Mouse (Mus musculus) embryo, embryonic 11.5 days (tissue): ENCODE data around the gene Rgs14.
A peak's percentile ranks its signal among the peaks of the same experiment; 100 is the strongest.

ENCODE experiments used
- DNase-seq: peaks from one replicate; pipeline ENCODE4 v3.0.0-alpha.2; 2012; ENCODE audit warnings: low read depth, low spot score

The Rgs14 gene

DNA sequence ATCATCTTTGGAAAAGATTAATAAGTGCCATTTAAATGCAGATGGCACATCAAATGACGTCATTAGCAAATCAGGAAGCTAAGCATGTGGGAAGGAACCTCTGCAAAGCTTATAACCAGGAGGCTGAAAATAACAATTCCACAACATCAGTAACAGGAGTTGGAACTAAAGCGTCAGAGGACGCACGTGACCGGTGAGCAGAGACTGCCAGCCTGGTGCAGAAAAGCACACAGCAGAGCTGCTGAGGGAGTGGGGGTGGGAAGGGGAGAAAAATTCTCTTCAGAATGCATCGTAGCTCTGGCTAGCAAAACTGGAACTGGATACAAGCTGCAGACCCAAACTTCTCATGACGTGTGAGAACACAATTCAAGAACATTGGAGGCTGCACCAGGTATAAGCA is 25.2 kb upstream of the Rgs14 start:
- no peak for DNase-seq

DNA sequence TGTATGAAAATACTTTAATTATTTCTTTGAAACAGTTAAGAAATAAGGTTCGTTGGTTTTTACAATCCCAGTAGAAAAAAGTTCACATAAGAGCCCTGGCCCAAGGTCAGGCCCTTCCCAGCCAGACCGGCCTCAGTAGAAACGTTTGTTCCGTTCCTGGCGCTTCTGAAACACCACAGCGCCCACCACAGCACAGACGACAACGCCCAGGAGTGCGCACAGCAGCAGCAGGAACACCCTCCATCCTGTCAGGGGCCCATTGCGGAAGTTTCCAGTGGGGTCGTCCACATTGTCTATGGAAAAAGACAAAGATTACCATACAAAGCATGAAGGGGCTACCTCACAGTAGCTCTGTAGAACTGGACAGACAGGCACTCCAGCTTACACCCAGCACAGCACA is 22.8 kb upstream of the Rgs14 start:
- DNase-seq: no peak

DNA sequence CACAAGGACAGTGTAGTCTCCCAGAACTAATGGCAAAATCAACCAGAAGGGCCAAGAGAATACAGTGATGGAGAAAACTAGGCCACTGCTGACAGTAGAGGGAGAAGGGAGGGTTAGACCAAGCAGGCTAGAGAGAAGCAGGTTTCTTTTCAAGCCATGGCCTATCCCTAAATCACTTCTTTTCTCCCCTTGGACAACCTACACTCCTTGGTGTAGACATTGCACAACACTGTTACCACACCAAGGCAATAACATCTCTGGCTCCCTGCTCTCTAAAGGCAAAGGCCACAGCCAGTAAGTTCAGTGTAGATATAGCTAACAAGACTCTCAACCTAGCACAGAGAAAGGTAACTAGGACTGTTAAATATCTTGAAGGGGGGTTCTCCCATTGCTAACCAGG is 8.4 kb upstream of the Rgs14 start:
- DNase-seq: no peak

DNA sequence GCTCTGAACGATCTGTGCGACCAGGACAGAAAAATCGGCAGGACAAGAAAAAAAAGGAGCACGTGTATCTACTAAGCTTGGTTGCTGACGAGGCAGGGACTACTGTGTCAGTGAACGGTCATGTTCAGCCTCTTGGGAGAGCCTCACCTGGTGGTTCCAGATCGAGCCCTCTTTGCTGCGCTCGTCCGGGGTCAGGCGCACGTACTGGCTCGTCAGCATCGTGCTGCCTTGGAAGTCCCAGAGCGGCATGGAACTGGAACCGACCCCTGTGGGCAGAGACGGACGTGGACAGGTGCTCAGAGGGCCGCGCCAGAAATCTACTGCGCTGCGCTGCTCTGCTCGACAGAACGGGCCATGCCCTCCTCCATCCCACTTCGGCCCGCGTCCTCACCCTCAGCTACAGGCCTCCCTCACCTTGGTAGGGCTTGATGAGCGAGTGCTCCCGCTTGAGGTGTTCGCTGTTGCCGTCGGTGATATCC is 7.5 kb upstream of the Rgs14 start:
- peak; percentile 8 for DNase-seq

DNA sequence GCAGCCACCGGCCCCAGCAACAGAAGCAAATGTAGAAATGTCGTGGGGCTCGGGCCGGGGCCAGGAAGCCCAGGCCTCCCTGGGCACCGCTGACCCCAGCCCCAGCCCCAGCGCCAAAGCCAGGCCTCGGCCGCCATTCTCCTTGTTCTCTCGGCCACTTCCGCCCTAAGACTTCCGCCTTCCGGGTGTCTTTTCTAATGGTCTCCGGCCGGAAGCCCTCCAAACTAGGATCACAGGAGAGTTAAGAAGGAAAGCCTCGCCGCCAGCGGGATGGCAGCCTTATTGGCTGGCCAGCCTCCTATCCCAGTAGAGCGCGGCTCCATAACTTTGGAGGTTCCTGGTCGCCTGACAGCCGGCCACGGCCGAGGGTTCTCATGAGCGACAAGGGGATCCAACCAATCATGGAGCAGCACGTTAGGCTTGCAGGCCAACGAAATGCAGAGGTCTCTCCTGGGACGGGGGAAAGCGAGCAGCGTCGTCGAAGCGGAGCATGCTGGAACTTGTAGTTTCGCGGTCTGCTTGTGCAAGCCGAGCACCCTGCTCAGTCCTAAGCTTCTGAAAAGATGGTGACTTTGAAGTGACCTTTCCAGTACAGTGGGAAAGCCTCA is 7.0 kb upstream of the Rgs14 start, which contains the start of gene Lman2:
Lman2 (minus strand) TSS at position 331 of the 608 bp plus-strand sequence.
- peak; percentile 96 for DNase-seq

DNA sequence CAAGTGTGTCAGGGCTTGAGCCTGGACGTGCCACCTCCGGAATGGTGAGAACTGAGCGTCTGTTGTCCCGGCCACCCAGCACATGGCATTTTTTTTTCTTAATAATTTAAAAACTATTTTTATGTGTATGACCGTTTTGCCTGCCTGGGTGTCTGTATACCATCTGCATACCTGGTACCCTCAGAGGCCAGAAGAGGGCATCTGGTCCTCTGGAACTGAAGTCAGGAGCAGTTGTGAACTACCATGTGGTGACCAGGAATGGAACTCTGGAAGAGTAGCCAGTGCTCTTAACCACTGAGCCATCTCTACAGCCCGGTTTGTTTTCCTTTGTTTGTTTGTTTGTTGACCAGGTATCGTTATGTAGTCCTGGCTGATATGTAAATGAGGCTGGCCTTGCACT is 1.1 kb upstream of the Rgs14 start:
- no peak for DNase-seq

DNA sequence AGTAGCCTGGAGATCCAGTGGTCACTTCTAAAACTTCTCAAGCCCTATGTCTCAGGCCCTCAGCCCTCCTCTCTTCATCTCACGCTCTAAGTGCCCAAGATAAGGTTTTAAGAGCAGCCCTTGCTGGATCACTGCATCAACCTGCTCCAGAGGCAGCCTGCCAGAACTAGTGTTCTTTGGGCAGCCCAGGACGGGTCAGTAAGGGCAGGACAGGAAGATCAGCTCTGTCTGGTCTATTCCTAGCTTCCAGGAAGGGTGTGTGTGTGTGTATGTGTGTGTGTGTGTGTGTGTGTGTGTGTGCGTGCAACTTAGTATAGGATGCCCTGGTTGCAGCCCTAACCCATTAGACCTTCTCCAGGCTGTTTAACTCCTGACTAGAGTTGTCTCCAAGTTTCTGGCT is 702 bp downstream of the Rgs14 start:
- no peak for DNase-seq

DNA sequence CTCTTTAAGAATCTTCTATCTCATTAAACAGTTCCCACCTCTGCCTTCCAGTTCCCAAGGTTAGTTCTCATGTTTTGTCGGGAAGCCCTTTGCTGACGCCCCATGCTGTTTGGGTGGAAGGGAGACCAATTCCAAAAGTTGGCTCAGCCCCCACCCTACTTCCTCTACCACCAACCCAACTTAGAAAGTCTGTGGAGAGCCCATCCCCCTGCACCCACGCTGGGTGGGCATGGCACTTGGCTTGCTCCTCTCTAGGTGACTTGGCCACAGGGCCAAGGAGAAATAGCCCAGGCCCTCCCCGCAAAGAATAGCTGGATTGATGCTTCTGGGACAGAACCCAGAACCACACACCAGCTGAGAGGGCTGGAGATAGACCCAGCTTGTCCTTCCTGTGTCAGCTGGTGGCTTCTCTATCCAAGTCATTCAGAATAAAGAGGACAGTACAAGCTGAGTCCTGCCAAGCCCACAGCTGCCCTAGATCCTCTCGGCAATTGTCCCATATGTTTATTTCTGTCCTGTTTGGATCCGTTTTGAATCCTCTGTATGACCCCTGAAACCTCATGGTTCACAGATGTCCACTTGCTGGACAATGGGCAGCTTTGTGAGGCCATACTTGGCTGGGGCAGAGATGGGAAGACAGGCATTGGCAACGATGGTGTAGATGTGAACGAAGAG is 1.6 kb downstream of the Rgs14 start:
- DNase-seq: no peak

DNA sequence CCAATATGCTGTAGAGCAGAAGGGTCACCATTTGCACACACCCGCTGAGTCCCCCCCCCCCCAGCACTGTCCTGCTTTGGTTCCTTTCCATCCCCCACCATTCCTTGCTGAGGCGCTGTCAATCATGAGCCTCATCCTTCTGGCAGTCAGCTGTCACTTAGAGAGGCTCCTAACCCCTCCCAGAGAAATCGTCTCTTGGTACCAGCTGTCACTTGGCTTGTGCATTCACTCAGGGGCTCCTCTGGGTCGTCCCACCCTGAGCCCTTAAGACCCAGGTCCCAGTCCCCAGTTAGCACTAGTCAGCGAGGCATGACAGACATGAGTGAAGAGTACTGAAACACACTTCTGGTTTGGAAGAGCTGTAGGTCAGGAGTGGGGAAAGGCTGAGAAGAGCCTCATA is 2.2 kb downstream of the Rgs14 start:
- no peak for DNase-seq

DNA sequence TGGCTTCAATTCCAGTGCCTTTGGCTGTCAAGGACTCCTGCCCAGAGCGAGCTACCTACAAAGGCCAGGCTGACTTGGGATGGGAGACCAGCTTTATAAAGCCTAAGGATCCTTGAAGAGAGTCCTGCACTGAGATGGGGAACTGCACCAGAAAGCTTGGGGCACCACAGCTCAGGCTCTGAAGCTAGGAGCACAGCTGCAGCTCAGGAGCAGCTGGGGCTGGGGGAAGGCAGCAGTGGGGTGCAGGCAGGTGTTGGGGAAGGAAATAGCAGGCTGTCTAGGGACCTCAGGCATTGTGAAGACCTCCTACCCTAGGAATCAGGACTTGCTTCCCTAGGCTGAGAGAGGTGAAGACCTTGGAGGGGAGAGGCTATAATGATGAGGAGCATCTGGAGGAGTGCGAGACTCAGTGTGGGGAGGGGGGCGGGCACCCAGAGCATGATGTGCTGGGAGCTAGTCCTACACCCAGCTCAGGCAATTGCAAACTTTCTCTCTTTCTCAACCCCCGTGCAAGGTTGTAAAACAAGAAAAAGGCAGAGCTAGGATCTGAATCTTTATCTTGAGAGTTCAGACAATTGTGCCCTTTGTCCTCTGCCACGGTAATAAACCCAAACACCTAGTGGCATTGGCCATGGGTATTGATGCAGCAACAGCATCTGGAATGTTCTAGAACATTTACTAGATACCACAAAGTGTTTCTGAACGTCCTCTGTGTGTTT is 4.8 kb downstream of the Rgs14 start:
- DNase-seq: no peak

DNA sequence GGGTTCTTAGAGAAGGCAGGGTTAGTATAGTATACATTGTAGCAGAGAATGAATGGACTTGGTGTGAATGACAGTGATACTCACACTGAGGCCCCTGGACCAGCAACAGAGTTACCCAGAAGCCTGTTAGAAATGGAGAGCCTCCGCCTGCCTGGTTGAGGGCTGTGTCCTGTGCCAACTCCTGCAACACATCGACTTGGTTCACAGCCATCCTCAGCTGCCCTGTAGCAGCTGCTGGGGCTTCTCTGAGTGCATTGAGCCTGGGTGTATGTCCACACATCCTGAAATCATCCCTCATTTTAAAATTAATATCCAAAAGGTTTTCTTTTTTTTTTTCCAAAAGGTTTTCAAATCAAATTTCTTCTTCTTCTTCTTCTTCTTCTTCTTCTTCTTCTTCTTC is 6.3 kb downstream of the Rgs14 start:
- no peak for DNase-seq

DNA sequence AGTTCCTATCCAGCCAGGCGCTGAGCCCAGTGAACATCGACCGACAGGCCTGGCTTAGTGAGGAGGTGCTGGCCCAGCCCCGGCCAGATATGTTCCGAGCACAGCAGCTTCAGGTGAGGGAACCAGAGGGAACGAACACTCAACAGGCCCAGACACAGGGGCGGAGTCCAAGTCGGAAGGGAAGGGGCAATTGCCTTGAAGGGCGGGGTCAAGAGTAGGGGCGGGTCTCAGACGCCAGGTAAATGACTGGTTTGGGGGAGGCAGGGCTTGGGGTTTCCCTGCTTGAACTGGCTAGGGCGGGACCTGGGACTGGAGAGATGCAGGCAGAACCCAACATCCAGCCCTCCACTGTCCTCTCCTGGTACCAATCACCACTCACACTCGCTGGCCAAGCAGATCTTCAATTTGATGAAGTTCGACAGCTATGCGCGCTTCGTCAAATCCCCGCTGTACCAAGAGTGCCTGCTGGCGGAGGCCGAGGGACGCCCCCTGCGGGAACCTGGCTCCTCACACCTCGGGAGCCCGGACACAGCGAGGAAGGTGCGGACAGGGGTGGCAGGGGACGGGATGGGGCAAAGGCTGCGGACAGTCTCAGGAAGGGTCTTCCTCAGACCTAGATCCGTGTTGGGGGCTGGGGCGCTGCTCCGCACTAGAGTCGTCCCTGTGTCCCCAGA is 9.5 kb downstream of the Rgs14 start:
- no peak for DNase-seq

DNA sequence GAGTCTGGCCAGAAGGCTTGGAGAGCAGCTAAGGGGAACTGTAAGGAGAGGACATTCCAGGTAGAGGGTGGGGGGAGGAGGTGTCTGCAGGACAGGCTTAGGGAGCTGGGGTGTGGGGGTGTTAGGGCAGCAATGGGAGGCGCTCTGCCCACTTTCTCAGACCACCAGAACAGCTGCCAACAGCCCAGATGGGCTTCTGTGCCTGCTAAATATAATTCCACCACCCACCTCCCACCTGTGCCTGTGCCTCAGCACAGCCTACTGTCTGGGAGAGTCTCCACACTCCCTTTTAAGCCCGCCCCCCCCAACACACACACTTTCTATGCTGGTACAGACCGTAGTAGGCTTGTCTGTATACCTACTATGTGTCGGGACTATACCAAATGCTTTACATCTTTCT is 12.3 kb downstream of the Rgs14 start:
- no peak for DNase-seq

DNA sequence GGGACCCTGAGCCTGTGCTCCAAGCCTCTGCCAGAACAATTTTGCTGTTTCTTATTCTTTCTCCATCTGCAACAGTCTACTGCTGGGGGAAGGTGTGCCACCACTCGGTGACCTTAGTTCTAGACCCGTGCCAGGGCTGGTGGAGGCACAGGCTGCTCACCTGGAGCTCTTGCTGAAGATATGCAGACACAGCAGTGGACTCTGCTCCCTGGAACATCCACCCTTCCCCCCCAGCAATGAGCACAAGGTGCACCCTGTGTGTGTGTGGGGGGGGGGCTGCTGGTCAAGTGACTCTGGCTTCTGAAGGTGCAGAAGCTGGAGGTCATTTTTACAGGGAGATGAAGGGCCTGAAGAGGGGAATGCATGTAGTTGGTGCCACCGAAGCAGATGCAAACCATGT is 21.1 kb downstream of the Rgs14 start:
- no peak for DNase-seq

DNA sequence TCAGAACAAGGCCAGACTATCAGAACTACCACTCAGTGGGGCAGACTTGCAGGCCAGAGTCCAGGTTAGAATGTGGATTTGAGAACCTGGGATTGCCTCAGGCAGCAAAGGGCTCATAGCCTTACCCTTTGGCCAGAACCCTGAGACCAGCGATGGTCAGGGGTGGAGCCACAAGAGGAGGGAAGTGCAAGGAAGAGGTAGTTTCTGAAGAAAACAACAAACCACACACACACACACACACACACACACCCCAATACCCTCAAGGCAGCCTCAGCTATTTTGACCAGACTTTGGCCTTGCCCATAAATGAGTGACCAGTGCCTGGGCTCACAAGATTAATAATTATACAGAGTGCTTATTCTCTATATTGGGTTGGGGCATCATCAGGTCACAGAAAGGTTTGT is 22.1 kb downstream of the Rgs14 start:
- no peak for DNase-seq

DNA sequence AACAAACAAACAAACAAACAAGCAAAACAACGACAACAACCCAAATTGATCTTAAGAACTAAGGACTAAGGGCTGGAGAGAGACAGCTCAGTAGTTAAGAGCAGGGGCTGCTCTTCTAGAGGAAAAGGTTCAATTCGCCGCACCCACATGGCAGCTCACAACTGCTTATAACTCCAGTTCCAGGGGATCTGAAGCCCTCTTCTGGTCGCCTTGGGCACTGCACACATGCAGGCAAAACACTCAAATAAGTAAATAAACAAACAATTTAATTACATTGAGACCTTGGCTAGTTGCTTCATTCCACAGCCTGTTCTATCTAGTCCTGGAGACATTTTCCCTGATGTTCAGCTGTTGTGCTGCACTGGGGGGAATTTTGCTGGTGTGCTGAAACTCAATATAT is 23.4 kb downstream of the Rgs14 start:
- DNase-seq: no peak

DNA sequence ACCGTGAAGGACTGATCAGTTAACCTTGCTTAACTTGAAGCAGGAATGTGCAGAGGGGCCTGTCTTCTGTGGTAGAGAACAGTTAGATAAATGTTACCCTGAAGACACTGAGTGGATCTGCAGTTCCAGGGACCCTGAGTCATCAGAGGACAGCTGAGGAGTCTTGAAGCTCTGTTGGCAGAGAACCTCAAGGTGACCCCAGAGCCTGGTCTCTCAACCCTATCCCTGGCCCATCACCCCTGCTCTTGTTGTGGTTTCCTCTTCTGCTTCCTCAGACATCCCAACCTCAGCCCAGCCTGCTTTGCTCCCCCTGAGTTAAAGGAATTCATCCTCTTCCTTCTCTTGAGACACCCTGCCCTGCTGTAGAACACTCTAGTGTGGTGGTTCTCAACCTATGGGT is 28.6 kb downstream of the Rgs14 start, which contains the start of gene Slc34a1:
Slc34a1 (plus strand) TSS at position 100 of the 400 bp plus-strand sequence.
- no peak for DNase-seq

DNA sequence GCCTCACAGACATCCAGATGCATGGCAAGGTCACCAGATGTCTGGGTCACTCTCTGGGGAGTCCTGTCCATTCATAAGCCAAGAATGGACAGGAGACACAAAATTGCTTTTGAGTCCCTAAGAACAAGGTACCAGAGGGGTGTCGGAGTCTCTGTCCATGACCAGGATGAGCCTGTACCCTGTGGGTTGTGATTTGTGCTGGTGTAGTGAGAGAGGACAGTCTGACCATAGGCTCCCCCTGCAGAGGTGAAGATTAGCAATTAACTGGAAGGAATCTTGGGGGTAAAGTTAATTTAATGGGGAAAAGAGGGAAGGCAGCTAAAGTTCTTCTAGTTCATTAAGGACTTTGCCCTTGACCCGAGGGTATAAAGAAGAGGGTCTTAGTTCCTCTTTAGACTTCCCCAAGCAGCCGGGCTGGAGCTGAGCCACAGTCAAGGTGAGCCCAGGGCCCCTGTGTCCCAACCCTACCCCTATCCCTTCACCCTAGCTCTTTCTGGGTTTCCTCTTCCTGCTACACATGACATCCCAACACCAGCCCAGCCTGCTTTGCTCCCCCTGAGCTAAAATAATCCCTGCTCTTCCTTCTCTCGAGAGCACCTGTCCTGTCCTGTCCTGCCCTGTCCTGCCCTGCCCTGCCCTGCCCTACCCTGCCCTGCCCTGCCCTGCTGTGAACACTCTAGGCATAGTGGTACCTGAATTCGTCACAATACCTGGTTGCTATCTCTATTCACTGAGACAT is 29.9 kb downstream of the Rgs14 start:
- no peak for DNase-seq

DNA sequence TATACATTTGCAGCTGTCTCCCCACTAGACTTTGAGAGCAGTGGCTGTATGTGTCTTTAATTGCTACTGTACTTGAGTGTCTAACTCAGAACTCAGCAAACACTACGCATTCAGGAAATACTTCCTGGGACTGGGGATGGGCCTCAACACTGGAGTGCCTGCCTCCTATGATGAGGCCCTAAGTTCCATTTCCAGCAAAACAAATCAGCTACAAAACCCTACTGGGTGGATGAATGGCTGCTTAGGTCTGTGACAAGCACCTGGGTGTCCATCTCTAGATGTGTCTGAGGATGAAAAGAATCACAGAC is 30.5 kb downstream of the Rgs14 start:
- DNase-seq: no peak

DNA sequence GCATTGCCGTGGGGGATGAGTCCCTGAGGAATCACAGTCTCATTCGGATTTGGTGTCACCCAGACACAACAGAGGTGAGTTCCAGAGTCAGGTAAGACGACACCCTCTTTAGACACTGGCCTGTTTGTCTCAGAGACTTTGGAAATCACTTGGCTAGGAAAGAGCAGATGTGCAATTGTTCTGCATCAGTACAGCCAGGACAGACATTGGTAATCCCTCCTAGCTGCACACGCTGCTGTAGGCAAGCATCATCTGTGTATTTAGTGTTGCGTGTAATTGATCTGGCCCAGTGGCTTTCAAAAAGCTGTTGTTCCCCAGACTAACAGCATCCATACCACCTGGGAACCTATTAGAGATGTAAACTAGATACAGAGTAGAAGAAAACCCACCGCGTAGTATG is 33.7 kb downstream of the Rgs14 start:
- DNase-seq: no peak

DNA sequence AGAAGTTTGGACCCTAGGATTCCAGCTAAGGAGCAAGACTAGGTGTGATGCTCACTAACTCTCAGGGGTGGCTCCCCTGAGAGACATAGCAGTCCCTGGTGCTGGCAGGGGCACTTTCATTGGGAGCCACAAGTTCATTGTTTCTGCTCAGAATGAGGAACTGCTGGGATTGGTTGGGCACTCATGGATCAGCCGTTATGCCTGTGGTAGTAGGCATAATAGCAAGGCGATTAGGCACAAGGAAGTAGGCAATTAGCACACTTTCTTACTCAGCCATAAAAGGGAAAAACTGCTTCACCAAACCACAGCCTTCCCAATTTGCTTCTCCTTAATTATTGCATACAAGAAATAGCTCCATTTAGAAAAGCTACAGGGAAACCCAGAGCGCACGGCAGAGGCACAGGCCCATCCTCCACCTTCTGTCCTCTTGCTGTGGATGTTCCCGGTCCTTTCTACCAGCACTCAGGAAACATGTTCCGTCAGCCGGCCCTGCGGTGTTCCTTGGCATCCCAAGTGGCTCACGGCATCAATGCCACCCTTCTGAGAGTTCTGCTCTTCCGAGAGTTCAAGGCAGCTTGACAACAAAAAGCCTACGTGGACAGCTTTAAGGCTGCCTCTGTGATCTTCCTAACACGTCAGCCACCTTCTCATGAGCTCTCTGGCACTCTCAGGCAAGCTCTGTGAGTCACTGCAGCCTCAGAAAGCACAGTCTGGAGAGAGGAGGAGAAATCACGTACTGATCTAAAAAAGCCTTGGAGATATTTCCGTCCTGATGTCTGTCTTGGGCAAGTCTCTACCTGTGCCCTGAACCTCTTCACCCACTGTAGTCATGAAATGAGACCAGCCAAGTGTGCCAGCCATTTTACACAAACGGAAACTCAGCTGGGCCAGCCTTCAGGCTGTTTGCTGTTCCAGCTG is 34.7 kb downstream of the Rgs14 start:
- no peak for DNase-seq
